Mouse (Mus musculus): ENCODE measurements around the gene Tpst1.

- TF ChIP-seq CTCF (IDR thresholded peaks at IDR 0.05; ENCODE audit: low read depth, low read length) (no peak), POLR2A (IDR thresholded peaks at IDR 0.05; ENCODE audit: extremely low read depth, insufficient read depth, low read length) (no peak)
Observed at GRCm38 (mm10) chr5:130171956-130172601, 99.0 kb downstream of the Tpst1 start.
